ENCODE assay signal across 13 mouse cellular contexts in genomic region chr7:96242328-96243185, GRCm38 (mm10).
DNase-seq lines count a peak whose midpoint lies in the region; ATAC-seq lines count a peak whose summit lies in the region.
"Had no signal": no experiment of that assay in that cellular context is flagged by ENCODE, and none has a peak within 500 bp of the region (broad histone marks: within the 10 kb centered on the region; RNA-seq: fewer than 3 reads in every experiment).

No protein-coding gene starts in this region.

- no peaks in the 10 kb centered on the region for H3K27me3 ChIP-seq in forebrain, embryonic 16.5 days (replicated peaks; ENCODE audit: control insufficient read depth, insufficient read depth, low read length)
- no peaks in the 10 kb centered on the region for H3K27me3 ChIP-seq in forebrain, embryonic 12.5 days
- no peaks in the 10 kb centered on the region for H3K27me3 ChIP-seq in lung, embryonic 16.5 days (ENCODE audit: control insufficient read depth, insufficient read depth, low read depth, low read length)
- no peaks in the 10 kb centered on the region for H3K27me3 ChIP-seq in intestine, embryonic 15.5 days (replicated peaks)
- H3K27me3 ChIP-seq in stomach, embryonic 15.5 days (replicated peaks) = no peaks in the 10 kb centered on the region

- WGBS in forebrain, embryonic 16.5 days = 45% methylated on average over 4 of the region's 4 CpGs
- WGBS in forebrain, embryonic 12.5 days = 83% methylated on average over 4 of the region's 4 CpGs
- WGBS in lung, embryonic 16.5 days = 42% methylated on average over 4 of the region's 4 CpGs
- WGBS in intestine, embryonic 15.5 days = 45% methylated on average over 4 of the region's 4 CpGs
- WGBS in stomach, embryonic 15.5 days = 42% methylated on average over 4 of the region's 4 CpGs

- H3K9ac ChIP-seq in forebrain, embryonic 16.5 days (replicated peaks; ENCODE audit: low read depth, low read length) = no peak overlapping the region
- no peak overlapping the region for H3K9ac ChIP-seq in forebrain, embryonic 12.5 days
- no peak overlapping the region for H3K9ac ChIP-seq in lung, embryonic 16.5 days (ENCODE audit: low read length)
- H3K9ac ChIP-seq in intestine, embryonic 15.5 days = no peak overlapping the region
- H3K9ac ChIP-seq in stomach, embryonic 15.5 days = no peak overlapping the region
- H3K9ac ChIP-seq: hindbrain, embryonic 14.5 days had no signal

- peak; percentile 20; the same call in 1 of the 2 replicates for ATAC-seq in forebrain, embryonic 16.5 days
- no peak for ATAC-seq in forebrain, embryonic 12.5 days (ENCODE audit: low FRiP score)
- no peak for ATAC-seq in lung, embryonic 16.5 days (ENCODE audit: low read depth)
- ATAC-seq in intestine, embryonic 15.5 days = peak; percentile 62
- peak; percentile 47; the same call in 1 of the 2 replicates for ATAC-seq in stomach, embryonic 15.5 days (ENCODE audit: insufficient read depth, low FRiP score, low read depth)

- no peaks in the 10 kb centered on the region for H3K9me3 ChIP-seq in forebrain, embryonic 16.5 days (ENCODE audit: control insufficient read depth, low read length)
- no peaks in the 10 kb centered on the region for H3K9me3 ChIP-seq in forebrain, embryonic 12.5 days
- no peaks in the 10 kb centered on the region for H3K9me3 ChIP-seq in lung, embryonic 16.5 days (ENCODE audit: control insufficient read depth, low read length)
- no peaks in the 10 kb centered on the region for H3K9me3 ChIP-seq in intestine, embryonic 15.5 days
- H3K9me3 ChIP-seq in stomach, embryonic 15.5 days = no peaks in the 10 kb centered on the region

- DNase-seq in lung, postnatal 25 days (ENCODE audit: low spot score) = no peak
- no peak for DNase-seq in layer of hippocampus, adult 9-10 months (ENCODE audit: low spot score)
- no peak for DNase-seq in ovary, postnatal 14 days (ENCODE audit: low spot score)
- DNase-seq: adrenal gland, adult 2 months; cerebellum, adult 18-20 months; layer of hippocampus, postnatal 36 days had no signal

- peaks cover 15% of the 10 kb centered on the region for H3K4me1 ChIP-seq in forebrain, embryonic 16.5 days (replicated peaks; ENCODE audit: control insufficient read depth, insufficient read depth, low read length)
- peaks cover 7% of the 10 kb centered on the region for H3K4me1 ChIP-seq in forebrain, embryonic 12.5 days
- peaks cover 3% of the 10 kb centered on the region; the same call in 1 of the 2 replicates for H3K4me1 ChIP-seq in lung, embryonic 16.5 days (replicated peaks; ENCODE audit: control insufficient read depth, insufficient read depth, low read length)
- H3K4me1 ChIP-seq in intestine, embryonic 15.5 days (replicated peaks) = no peaks in the 10 kb centered on the region
- no peaks in the 10 kb centered on the region for H3K4me1 ChIP-seq in stomach, embryonic 15.5 days

- H3K4me3 ChIP-seq in forebrain, embryonic 16.5 days (replicated peaks; ENCODE audit: low read length) = no peak overlapping the region
- no peak overlapping the region for H3K4me3 ChIP-seq in forebrain, embryonic 12.5 days (replicated peaks)
- no peak overlapping the region for H3K4me3 ChIP-seq in lung, embryonic 16.5 days (ENCODE audit: low read length)
- no peak overlapping the region for H3K4me3 ChIP-seq in intestine, embryonic 15.5 days (replicated peaks)
- no peak overlapping the region for H3K4me3 ChIP-seq in stomach, embryonic 15.5 days (replicated peaks)
- H3K4me3 ChIP-seq: myocyte had no signal

- no peak overlapping the region for H3K27ac ChIP-seq in forebrain, embryonic 16.5 days (ENCODE audit: low read length)
- no peak overlapping the region for H3K27ac ChIP-seq in forebrain, embryonic 12.5 days
- H3K27ac ChIP-seq in lung, embryonic 16.5 days (ENCODE audit: low read length) = 0 out of 2 replicates have a peak overlapping the region, but pooled peaks have one; percentile 13
- H3K27ac ChIP-seq in intestine, embryonic 15.5 days = no peak overlapping the region
- peak overlapping the region; percentile 3; the same call in 1 of the 2 replicates for H3K27ac ChIP-seq in stomach, embryonic 15.5 days
- H3K27ac ChIP-seq: hindbrain, embryonic 14.5 days had no signal

- no peak overlapping the region for H3K4me2 ChIP-seq in forebrain, embryonic 16.5 days (ENCODE audit: low read length)
- no peak overlapping the region for H3K4me2 ChIP-seq in forebrain, embryonic 12.5 days
- no peak overlapping the region for H3K4me2 ChIP-seq in lung, embryonic 16.5 days (ENCODE audit: low read depth, low read length)
- no peak overlapping the region for H3K4me2 ChIP-seq in intestine, embryonic 15.5 days (replicated peaks)
- no peak overlapping the region for H3K4me2 ChIP-seq in stomach, embryonic 15.5 days
- H3K4me2 ChIP-seq: hindbrain, embryonic 14.5 days had no signal

- H3K36me3 ChIP-seq in forebrain, embryonic 16.5 days (ENCODE audit: control insufficient read depth, insufficient read depth) = no peaks in the 10 kb centered on the region
- 0 out of 2 replicates have a peak, but pooled peaks cover 10% of the 10 kb centered on the region for H3K36me3 ChIP-seq in forebrain, embryonic 12.5 days (replicated peaks)
- no peaks in the 10 kb centered on the region for H3K36me3 ChIP-seq in lung, embryonic 16.5 days (ENCODE audit: control insufficient read depth, insufficient read depth, low read length)
- no peaks in the 10 kb centered on the region for H3K36me3 ChIP-seq in intestine, embryonic 15.5 days
- H3K36me3 ChIP-seq in stomach, embryonic 15.5 days = no peaks in the 10 kb centered on the region

Comparison
In these comparisons a context has a peak if more than half of its experiments do, and no peak if none do; other contexts are left out.
1. ATAC-seq: peak in forebrain, embryonic 16.5 days (single experiment), intestine, embryonic 15.5 days (single experiment) and stomach, embryonic 15.5 days (single experiment); none in forebrain, embryonic 12.5 days (single experiment) and lung, embryonic 16.5 days (single experiment).
2. H3K27ac ChIP-seq: peak in lung, embryonic 16.5 days (single experiment) and stomach, embryonic 15.5 days (single experiment); none in forebrain, embryonic 16.5 days (single experiment), forebrain, embryonic 12.5 days (single experiment) and intestine, embryonic 15.5 days (single experiment).